Mouse (Mus musculus): ENCODE measurements around the gene Zfp296. TPM values are rescaled to one million over a fixed set of nuclear protein-coding genes. Genes with fewer than 3 reads are reported as not detected.
A peak's percentile ranks its signal among the peaks of the same experiment; 100 is the strongest.
"Not testable (repeated sequence)": the region's sequence is repeated elsewhere in the genome, so short reads cannot be mapped to it uniquely, and the experiment has no call there.

The Zfp296 gene
- total RNA-seq, 2 experiments from 2014 or later: 2.8 to 5.9 TPM

GRCm38 (mm10) chr7:19603849-19604605 is 26.9 kb downstream of the Zfp296 start, which contains the start of gene Clasrp:
Gene Clasrp, minus strand, starts transcription at chr7:19604486.
- peak; percentile 99 for ATAC-seq (replicated peaks; ENCODE audit: poor library complexity)

GRCm38 (mm10) chr7:19604606-19605214 is 27.6 kb downstream of the Zfp296 start:
- not testable (repeated sequence) for ATAC-seq (replicated peaks; ENCODE audit: poor library complexity)

- no peak for ATAC-seq (replicated peaks; ENCODE audit: poor library complexity)
Observed at GRCm38 (mm10) chr7:19607291-19607690, 30.2 kb downstream of the Zfp296 start.

- ATAC-seq (replicated peaks; ENCODE audit: poor library complexity): no peak
Observed at GRCm38 (mm10) chr7:19609641-19610332, 32.7 kb downstream of the Zfp296 start.

GRCm38 (mm10) chr7:19610969-19611368 is 33.9 kb downstream of the Zfp296 start:
- ATAC-seq (replicated peaks; ENCODE audit: poor library complexity): no peak

- peak; percentile 28; the same call in 1 of the 2 replicates for ATAC-seq (replicated peaks; ENCODE audit: poor library complexity)
Observed at GRCm38 (mm10) chr7:19615036-19615577, 38.0 kb downstream of the Zfp296 start.

- peak; percentile 99 for ATAC-seq (replicated peaks; ENCODE audit: poor library complexity)
Observed at GRCm38 (mm10) chr7:19619004-19619801, 42.1 kb downstream of the Zfp296 start.

GRCm38 (mm10) chr7:19620811-19621210 is 43.7 kb downstream of the Zfp296 start:
- ATAC-seq (replicated peaks; ENCODE audit: poor library complexity): no peak

GRCm38 (mm10) chr7:19622241-19622640 is 45.2 kb downstream of the Zfp296 start:
- ATAC-seq (replicated peaks; ENCODE audit: poor library complexity): no peak

- no peak for ATAC-seq (replicated peaks; ENCODE audit: poor library complexity)
Observed at GRCm38 (mm10) chr7:19623433-19623832, 46.3 kb downstream of the Zfp296 start.

- no peak for ATAC-seq (replicated peaks; ENCODE audit: poor library complexity)
Observed at GRCm38 (mm10) chr7:19627721-19628120, 50.6 kb downstream of the Zfp296 start.

GRCm38 (mm10) chr7:19628192-19628535 is 51.1 kb downstream of the Zfp296 start:
- no peak for ATAC-seq (replicated peaks; ENCODE audit: poor library complexity)

GRCm38 (mm10) chr7:19628536-19629360 is 51.7 kb downstream of the Zfp296 start:
- peak; percentile 76 for ATAC-seq (replicated peaks; ENCODE audit: poor library complexity)

GRCm38 (mm10) chr7:19629361-19629734 is 52.3 kb downstream of the Zfp296 start, which contains the start of gene Relb:
Gene Relb, minus strand, starts transcription at chr7:19629438.
- peak; percentile 17 for ATAC-seq (replicated peaks; ENCODE audit: poor library complexity)

Other genes with a start within 250 kb of the Zfp296 start
- 26.5 and 32.3 TPM in 2 replicates for gene Ercc1, start 232.5 kb upstream of the Zfp296 start, total RNA-seq (2015)
- gene Ercc1, start 232.5 kb upstream of the Zfp296 start, total RNA-seq (2017): 24.4 and 29.8 TPM in 2 replicates
- gene Cd3eap, start 217.8 kb upstream of the Zfp296 start, total RNA-seq (2015): 11.1 and 13.6 TPM in 2 replicates
- 24.8 and 27.4 TPM in 2 replicates for gene Cd3eap, start 217.8 kb upstream of the Zfp296 start, total RNA-seq (2017)
- 6.3 and 7.2 TPM in 2 replicates for gene Ppp1r13l, start 217.5 kb upstream of the Zfp296 start, total RNA-seq (2015)
- 0.74 and 1.2 TPM in 2 replicates for gene Ppp1r13l, start 217.5 kb upstream of the Zfp296 start, total RNA-seq (2017)
- gene Ercc2, start 195.3 kb upstream of the Zfp296 start, total RNA-seq (2015): 10.7 and 11.2 TPM in 2 replicates
- gene Ercc2, start 195.3 kb upstream of the Zfp296 start, total RNA-seq (2017): 26.5 and 31.6 TPM in 2 replicates
- not detected in 2 replicates for gene Klc3, start 173.2 kb upstream of the Zfp296 start, total RNA-seq (2015)
- gene Klc3, start 173.2 kb upstream of the Zfp296 start, total RNA-seq (2017): 0.10 TPM in 1 of 2 replicates, not detected in the other
- gene Ckm, start 172.5 kb upstream of the Zfp296 start, total RNA-seq (2015): 0.71 and 0.94 TPM in 2 replicates
- gene Ckm, start 172.5 kb upstream of the Zfp296 start, total RNA-seq (2017): 1.4 and 2.0 TPM in 2 replicates
- 10.3 and 11.0 TPM in 2 replicates for gene Mark4, start 118.5 kb upstream of the Zfp296 start, total RNA-seq (2015)
- 4.8 and 6.9 TPM in 2 replicates for gene Mark4, start 118.5 kb upstream of the Zfp296 start, total RNA-seq (2017)
- 0.54 and 0.57 TPM in 2 replicates for gene Exoc3l2, start 114.0 kb upstream of the Zfp296 start, total RNA-seq (2015)
- 0.62 and 1.3 TPM in 2 replicates for gene Exoc3l2, start 114.0 kb upstream of the Zfp296 start, total RNA-seq (2017)
- gene Bloc1s3, start 68.9 kb upstream of the Zfp296 start, total RNA-seq (2015): 2.9 and 3.3 TPM in 2 replicates
- 1.3 and 1.5 TPM in 2 replicates for gene Bloc1s3, start 68.9 kb upstream of the Zfp296 start, total RNA-seq (2017)
- gene Trappc6a, start 68.9 kb upstream of the Zfp296 start, total RNA-seq (2015): 55.2 and 58.3 TPM in 2 replicates
- gene Trappc6a, start 68.9 kb upstream of the Zfp296 start, total RNA-seq (2017): 26.1 and 39.5 TPM in 2 replicates
- not detected in 2 replicates for gene Nkpd1, start 59.4 kb upstream of the Zfp296 start, total RNA-seq (2015)
- 0.17 and 0.34 TPM in 2 replicates for gene Nkpd1, start 59.4 kb upstream of the Zfp296 start, total RNA-seq (2017)
- gene Ppp1r37, start 14.2 kb upstream of the Zfp296 start, total RNA-seq (2015): 11.0 and 11.7 TPM in 2 replicates
- 13.4 and 18.1 TPM in 2 replicates for gene Ppp1r37, start 14.2 kb upstream of the Zfp296 start, total RNA-seq (2017)
- 65.5 and 73.4 TPM in 2 replicates for gene Gemin7, start 308 bp downstream of the Zfp296 start, total RNA-seq (2015)
- 33.5 and 36.9 TPM in 2 replicates for gene Gemin7, start 308 bp downstream of the Zfp296 start, total RNA-seq (2017)
- gene Clasrp, start 27.2 kb downstream of the Zfp296 start, total RNA-seq (2015): 9.6 and 11.7 TPM in 2 replicates
- gene Clasrp, start 27.2 kb downstream of the Zfp296 start, total RNA-seq (2017): 30.2 and 32.6 TPM in 2 replicates
- 0.22 TPM in 1 of 2 replicates, not detected in the other for gene Relb, start 52.2 kb downstream of the Zfp296 start, total RNA-seq (2015)
- gene Relb, start 52.2 kb downstream of the Zfp296 start, total RNA-seq (2017): 0.74 and 2.5 TPM in 2 replicates
- gene Clptm1, start 87.7 kb downstream of the Zfp296 start, total RNA-seq (2015): 47.3 and 57.1 TPM in 2 replicates
- 25.7 and 30.0 TPM in 2 replicates for gene Clptm1, start 87.7 kb downstream of the Zfp296 start, total RNA-seq (2017)
- gene Apoc2, start 100.7 kb downstream of the Zfp296 start, total RNA-seq (2015): 1.7 and 2.7 TPM in 2 replicates
- gene Apoc2, start 100.7 kb downstream of the Zfp296 start, total RNA-seq (2017): 2.2 and 5.2 TPM in 2 replicates
- not detected in 2 replicates for gene Gm44805, start 104.1 kb downstream of the Zfp296 start, total RNA-seq (2015)
- not detected in 2 replicates for gene Gm44805, start 104.1 kb downstream of the Zfp296 start, total RNA-seq (2017)
- gene Apoc4, start 104.2 kb downstream of the Zfp296 start, total RNA-seq (2015): not detected in 2 replicates
- not detected in 2 replicates for gene Apoc4, start 104.2 kb downstream of the Zfp296 start, total RNA-seq (2017)
- 0.79 and 2.0 TPM in 2 replicates for gene Apoc1, start 115.4 kb downstream of the Zfp296 start, total RNA-seq (2015)
- gene Apoc1, start 115.4 kb downstream of the Zfp296 start, total RNA-seq (2017): 1.1 and 6.4 TPM in 2 replicates
- gene Apoe, start 121.9 kb downstream of the Zfp296 start, total RNA-seq (2015): 18.7 and 27.5 TPM in 2 replicates
- gene Apoe, start 121.9 kb downstream of the Zfp296 start, total RNA-seq (2017): 110 and 130 TPM in 2 replicates
- 61.5 and 62.2 TPM in 2 replicates for gene Tomm40, start 138.2 kb downstream of the Zfp296 start, total RNA-seq (2015)
- 42.5 and 50.8 TPM in 2 replicates for gene Tomm40, start 138.2 kb downstream of the Zfp296 start, total RNA-seq (2017)
- 0.95 and 2.2 TPM in 2 replicates for gene Nectin2, start 173.2 kb downstream of the Zfp296 start, total RNA-seq (2015)
- gene Nectin2, start 173.2 kb downstream of the Zfp296 start, total RNA-seq (2017): 0.78 and 1.0 TPM in 2 replicates
- not detected in 2 replicates for gene Bcam, start 193.7 kb downstream of the Zfp296 start, total RNA-seq (2015)
- gene Bcam, start 193.7 kb downstream of the Zfp296 start, total RNA-seq (2017): not detected in 2 replicates
- gene Cblc, start 219.5 kb downstream of the Zfp296 start, total RNA-seq (2015): not detected in 2 replicates
- gene Cblc, start 219.5 kb downstream of the Zfp296 start, total RNA-seq (2017): not detected in 2 replicates
- 6.3 and 11.5 TPM in 2 replicates for gene Bcl3, start 245.5 kb downstream of the Zfp296 start, total RNA-seq (2015)
- gene Bcl3, start 245.5 kb downstream of the Zfp296 start, total RNA-seq (2017): 1.6 and 4.6 TPM in 2 replicates

All from megakaryocyte progenitor cell, adult 5-6 weeks (primary cell).